1 mouse cellular context compared by ENCODE assay signal in the genomic region with DNA sequence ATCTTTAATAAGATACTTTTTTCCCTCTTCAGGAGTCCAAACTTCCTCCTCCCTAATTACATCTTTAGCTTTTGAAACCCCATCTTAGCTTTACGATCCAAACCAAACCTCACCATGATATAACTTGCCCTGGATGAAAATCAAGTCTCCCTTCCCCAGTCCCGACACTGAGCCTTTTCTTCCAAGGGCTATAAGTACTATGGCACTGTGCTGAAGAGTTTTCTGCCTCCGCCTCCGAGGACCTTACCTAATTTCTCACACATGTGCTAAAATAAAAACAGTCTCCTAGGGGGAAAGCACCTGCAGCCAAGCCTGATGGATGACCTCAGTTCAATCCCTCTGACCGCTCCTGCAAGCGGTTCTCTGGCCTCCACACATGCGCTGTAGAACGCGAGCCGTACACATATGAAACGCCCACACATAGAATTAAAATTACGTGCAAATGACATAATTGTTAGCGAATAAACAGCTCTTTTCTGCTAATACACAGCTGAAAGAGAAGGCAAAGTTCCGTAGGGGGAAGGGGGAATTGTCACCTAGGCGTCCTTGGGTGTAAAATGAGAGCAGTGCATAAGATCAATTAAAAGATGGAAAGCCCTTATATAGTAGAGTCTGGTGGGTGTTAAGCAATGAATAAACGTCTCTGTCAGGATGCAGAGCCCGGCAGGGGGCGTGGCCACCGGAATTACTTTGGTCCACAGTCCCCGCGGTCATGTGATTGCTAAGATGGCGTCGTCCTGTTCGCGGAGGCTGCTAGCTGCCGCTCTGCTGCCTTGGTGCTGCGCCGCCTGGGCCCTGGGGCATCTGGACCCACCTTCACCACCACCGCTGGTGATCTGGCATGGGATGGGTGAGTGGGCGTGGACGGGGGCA.
A peak's percentile ranks its signal among the peaks of the same experiment; 100 is the strongest.
TF ChIP-seq lines count a peak whose summit lies in the region.

Gene Ppt1 (plus strand): TSS at position 713 of the 873 bp plus-strand sequence.

TF ChIP-seq in MEL, 35 proteins besides CTCF, POLR2A, EP300 and RAD21 (continued from another document):
- peak; percentile 43; the same call in 1 of the 2 replicates for TF ChIP-seq TBP (IDR thresholded peaks at IDR 0.05; ENCODE audit: low read depth, low read length)
- no peak for TF ChIP-seq TAL1 (IDR thresholded peaks at IDR 0.05; ENCODE audit: low read length)
- no peak for TF ChIP-seq GATA1 (IDR thresholded peaks at IDR 0.05; ENCODE audit: low read depth, low read length)
- peak; percentile 86 for TF ChIP-seq HCFC1 (IDR thresholded peaks at IDR 0.05; ENCODE audit: low read depth, low read length)
- no peak; the same call in 1 of the 2 replicates for TF ChIP-seq KAT2A (conservative IDR thresholded peaks at IDR 0.05; ENCODE audit: low read depth, low read length)
- TF ChIP-seq RCOR1 (IDR thresholded peaks at IDR 0.05; ENCODE audit: low read depth, low read length) = no peak
- TF ChIP-seq ZNF384 (IDR thresholded peaks at IDR 0.05; ENCODE audit: low read depth, low read length) = no peak
- TF ChIP-seq ZC3H11A (IDR thresholded peaks at IDR 0.05; ENCODE audit: low read depth, low read length) = no peak
- TF ChIP-seq MAZ (IDR thresholded peaks at IDR 0.05; ENCODE audit: low read depth, low read length) = no peak
